Mouse (Mus musculus): Measurements from ENCODE around the gene Eml1.

DNA sequence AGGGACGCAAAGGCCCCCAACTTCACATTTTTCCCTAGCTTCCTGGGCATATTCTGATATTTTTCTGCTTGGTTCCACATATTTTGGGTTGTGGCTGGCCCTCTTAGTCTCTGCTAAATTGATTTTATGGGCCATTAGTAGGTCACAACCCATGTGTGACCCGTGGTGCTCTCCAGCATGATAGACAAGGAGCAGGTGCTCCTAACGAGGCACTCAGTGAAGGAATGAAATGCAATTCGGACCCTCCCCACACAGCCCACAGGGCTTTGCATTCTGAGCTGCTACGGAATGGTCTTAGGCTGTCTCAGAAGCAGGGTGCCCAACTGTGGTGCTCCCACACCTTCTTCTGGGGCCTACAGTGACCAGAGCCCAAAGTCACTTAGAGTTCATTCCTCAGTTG lies 38.3 kb downstream of the Eml1 start:
- TF ChIP-seq ZC3H11A (IDR thresholded peaks at IDR 0.05; ENCODE audit: borderline replicate concordance, low read depth, low read length): no peak
- TF ChIP-seq ZNF384 (IDR thresholded peaks at IDR 0.05; ENCODE audit: low read depth, low read length): no peak
